Mouse (Mus musculus): ENCODE results near the gene Ugt2a3. TPM values are rescaled to one million over a fixed set of nuclear protein-coding genes. Genes with fewer than 3 reads are reported as not detected.
"Not testable (repeated sequence)": the region's sequence is repeated elsewhere in the genome, so short reads cannot be mapped to it uniquely, and the experiment has no call there.

The Ugt2a3 gene
- not detected in 2 replicates for polyA plus RNA-seq (2016; fragmentation: Nextera tagmentation; extraction: Ambion mirVana)

DNA sequence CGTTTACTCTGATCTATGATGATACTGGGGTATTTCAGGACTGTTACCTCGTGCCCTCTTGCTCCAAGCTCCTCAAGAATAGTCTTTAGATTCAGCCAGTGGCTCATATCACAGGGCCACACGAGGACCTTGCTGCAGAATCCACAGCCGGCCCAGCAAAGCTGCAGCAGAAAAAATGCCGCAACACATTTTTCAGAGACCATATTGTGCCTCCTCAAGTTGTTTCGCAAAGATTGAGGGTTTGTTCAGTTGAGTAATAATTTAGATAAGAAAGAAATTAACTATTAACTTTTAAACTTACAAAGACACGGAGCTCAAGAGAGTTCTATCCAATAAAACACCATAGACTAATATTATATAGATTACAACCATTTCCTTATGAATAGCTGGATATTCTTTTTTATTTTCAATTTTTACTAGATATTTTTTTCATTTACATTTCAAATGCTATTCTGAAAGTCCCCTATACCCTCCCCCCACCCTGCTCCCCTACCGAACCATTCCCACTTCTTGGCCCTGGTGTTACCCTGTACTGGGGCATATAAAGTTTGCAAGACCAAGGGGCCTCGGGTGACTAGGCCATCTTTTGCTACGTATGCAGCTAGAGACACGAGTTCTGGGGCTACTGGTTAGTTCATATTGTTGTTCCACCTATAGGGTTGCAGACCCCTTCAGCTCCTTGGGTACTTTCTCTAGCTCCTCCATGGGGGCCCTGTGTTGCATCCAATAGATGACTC, at the start of gene Ugt2a3:
Ugt2a3 (minus strand) TSS at position 235 of the 737 bp plus-strand sequence.
- no peak within 1 kb of the TSS for H3K4me2 ChIP-seq
- no peak within 1 kb of the TSS for H3K9ac ChIP-seq
- H3K36me3 ChIP-seq, result no peaks in the 10 kb centered on the region
- whole genome bisulfite sequencing, result 73% methylated on average over 11 of the region's 11 CpGs
- no peaks in the 10 kb centered on the region for H3K27me3 ChIP-seq (replicated peaks)
- no peak within 1 kb of the TSS for H3K27ac ChIP-seq (ENCODE audit: poor library complexity, severe bottlenecking)
- H3K4me3 ChIP-seq, result no peak within 1 kb of the TSS
- H3K4me1 ChIP-seq (replicated peaks), result no peaks in the 10 kb centered on the region
- no peak for ATAC-seq (ENCODE audit: insufficient number of reproducible peaks, low FRiP score)
- no peaks in the 10 kb centered on the region for H3K9me3 ChIP-seq (replicated peaks)

DNA sequence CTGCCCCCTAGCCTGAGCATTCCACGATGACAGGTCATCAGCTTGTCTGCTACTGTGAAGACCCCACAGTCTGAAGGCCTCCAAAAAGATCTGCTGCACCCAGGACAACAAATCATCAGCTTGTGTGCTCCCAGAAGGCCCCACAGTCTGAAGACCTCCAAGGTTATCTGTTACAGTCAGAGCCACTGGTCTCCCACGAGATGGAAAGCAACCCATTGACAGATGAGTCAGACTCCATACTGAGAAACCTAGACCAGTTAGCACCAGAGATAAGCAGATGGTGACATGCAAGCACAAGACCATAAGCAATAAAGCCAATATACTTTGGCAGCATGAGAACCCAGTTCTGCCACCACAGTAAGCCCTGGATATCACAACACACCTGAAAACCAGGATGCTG, 43.2 kb upstream of the Ugt2a3 start:
- no peak for ATAC-seq (ENCODE audit: insufficient number of reproducible peaks, low FRiP score)
- Histone ChIP-seq H3K9me3 (replicated peaks) (no peaks in the 10 kb centered on the region), H3K36me3 (no peaks in the 10 kb centered on the region), H3K4me2 (no peak overlapping the region), H3K4me1 (replicated peaks) (no peaks in the 10 kb centered on the region), H3K4me3 (no peak overlapping the region), H3K27me3 (replicated peaks) (no peaks in the 10 kb centered on the region), H3K27ac (ENCODE audit: poor library complexity, severe bottlenecking) (no peak overlapping the region), H3K9ac (no peak overlapping the region)
- 45% methylated on average over 2 of the region's 2 CpGs for WGBS

DNA sequence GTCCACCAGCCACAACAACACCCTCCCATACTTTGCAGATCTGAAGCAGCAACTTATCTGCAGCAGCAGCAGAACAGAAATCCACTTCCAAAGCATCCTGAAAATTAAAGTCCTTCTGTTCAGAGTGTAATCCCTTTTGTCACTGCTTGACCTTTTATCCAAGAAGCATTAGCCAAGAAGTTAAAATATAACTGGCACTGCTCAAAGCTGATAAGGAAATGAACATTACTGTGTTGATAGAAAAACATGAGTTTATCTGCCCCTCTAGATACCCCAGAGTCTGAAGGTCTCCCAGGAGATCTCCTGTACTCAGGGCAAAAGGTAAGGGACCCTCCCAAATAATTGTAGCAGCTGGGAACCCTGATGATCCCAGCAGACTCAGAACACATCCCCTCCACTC, 42.8 kb upstream of the Ugt2a3 start:
- no peaks in the 10 kb centered on the region for H3K27me3 ChIP-seq (replicated peaks)
- no peaks in the 10 kb centered on the region for H3K36me3 ChIP-seq

DNA sequence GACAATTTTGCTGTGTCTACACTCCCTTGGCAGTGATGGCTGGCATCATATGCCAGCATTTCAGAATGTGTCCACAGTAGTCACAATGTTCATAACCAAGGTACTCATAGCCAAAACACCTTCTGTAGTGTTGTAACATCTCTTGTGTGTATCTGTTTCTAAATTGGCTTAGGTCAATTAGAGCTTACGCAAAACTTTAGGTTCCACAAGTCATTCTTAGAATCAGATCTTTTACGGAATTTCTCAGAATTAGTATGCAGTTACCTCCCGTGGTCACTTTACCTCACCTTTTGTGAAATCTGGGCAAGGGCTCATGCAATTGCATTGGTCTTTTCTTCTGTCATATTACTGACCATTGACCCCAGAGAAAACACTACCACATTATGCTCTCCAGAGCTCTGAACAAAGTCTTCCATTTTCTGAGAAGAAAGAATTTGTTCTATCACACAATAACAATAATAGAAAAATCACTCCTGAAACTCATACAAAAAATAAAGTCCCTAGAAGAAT, 38.9 kb upstream of the Ugt2a3 start:
- no peak overlapping the region for H3K4me3 ChIP-seq
- 76% methylated on average over 3 of the region's 3 CpGs for WGBS

More for the DNA sequence above, 42.8 kb upstream of the Ugt2a3 start:
- ATAC-seq (ENCODE audit: insufficient number of reproducible peaks, low FRiP score), result no peak
- Histone ChIP-seq H3K4me1 (replicated peaks) (no peaks in the 10 kb centered on the region), H3K4me2 (no peak overlapping the region), H3K9me3 (replicated peaks) (no peaks in the 10 kb centered on the region), H3K27ac (ENCODE audit: poor library complexity, severe bottlenecking) (no peak overlapping the region), H3K4me3 (no peak overlapping the region), H3K9ac (no peak overlapping the region)

DNA sequence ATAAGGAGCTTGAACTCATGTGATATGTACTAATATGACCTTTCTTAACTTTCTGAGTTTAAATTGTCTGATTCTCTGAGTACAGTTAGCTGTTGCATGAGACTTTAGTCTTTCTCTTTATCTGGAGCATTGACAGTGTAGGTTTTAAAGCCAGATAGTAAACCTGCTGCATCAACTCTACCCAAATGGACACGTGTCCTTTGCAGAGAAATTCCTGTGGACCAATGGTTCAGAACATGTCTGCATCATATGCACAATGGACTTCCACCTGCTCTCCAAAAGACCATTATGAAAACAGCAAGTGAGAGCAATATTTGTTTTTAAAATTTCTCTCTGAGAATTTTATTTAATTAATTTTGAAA, 36.5 kb upstream of the Ugt2a3 start:
- Histone ChIP-seq H3K9me3 (replicated peaks) (no peaks in the 10 kb centered on the region), H3K4me1 (replicated peaks) (no peaks in the 10 kb centered on the region), H3K27ac (ENCODE audit: poor library complexity, severe bottlenecking) (no peak overlapping the region), H3K9ac (no peak overlapping the region), H3K4me3 (no peak overlapping the region), H3K4me2 (no peak overlapping the region), H3K27me3 (replicated peaks) (no peaks in the 10 kb centered on the region), H3K36me3 (no peaks in the 10 kb centered on the region)
- WGBS, result 64% methylated on average over 1 of the region's 1 CpGs
- no peak for ATAC-seq (ENCODE audit: insufficient number of reproducible peaks, low FRiP score)

More for the DNA sequence above, 38.9 kb upstream of the Ugt2a3 start:
- Histone ChIP-seq H3K36me3 (no peaks in the 10 kb centered on the region), H3K9ac (no peak overlapping the region), H3K4me2 (no peak overlapping the region), H3K4me1 (replicated peaks) (no peaks in the 10 kb centered on the region), H3K27ac (ENCODE audit: poor library complexity, severe bottlenecking) (no peak overlapping the region), H3K27me3 (replicated peaks) (no peaks in the 10 kb centered on the region), H3K9me3 (replicated peaks) (no peaks in the 10 kb centered on the region)
- ATAC-seq (ENCODE audit: insufficient number of reproducible peaks, low FRiP score), result no peak

DNA sequence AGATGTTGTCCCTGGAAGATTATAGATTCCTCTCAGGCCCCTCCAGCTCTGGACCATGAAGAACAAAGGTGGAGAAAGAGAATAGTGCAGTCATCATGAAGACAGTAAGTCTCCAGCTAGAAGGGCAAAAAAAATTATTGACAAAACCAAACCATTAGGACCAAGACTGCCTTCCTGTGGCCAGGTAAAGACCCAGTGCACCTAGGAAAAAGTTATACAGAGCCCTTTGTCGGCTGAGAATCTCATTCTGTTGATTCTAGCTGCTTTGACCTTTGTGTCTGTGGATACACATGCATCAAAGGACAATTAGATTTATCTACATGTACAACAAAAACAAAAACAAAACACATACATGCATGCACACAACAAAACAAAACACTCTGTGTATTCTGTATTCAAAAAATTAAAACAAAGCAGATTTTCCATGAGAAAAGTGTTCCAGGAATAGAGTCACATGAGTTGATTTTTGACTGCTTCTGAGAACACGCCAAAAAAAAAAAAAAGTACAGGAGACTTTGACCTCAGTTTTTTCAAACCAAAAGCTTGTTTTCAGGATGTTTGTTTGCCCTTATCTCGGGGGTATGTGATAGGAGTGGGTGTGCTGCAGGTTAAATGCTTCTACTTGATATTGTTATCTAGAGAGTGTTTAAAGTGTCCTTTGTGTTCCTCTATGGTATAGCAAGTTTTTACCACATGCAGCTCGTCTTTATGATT, 36.0 kb upstream of the Ugt2a3 start:
- not testable (repeated sequence) for H3K4me2 ChIP-seq; H3K9ac ChIP-seq; H3K4me3 ChIP-seq; H3K4me1 ChIP-seq (replicated peaks); H3K9me3 ChIP-seq (replicated peaks); H3K27ac ChIP-seq (ENCODE audit: poor library complexity, severe bottlenecking); H3K36me3 ChIP-seq; H3K27me3 ChIP-seq (replicated peaks); ATAC-seq (ENCODE audit: insufficient number of reproducible peaks, low FRiP score)
- WGBS, result 52% methylated on average over 4 of the region's 4 CpGs

DNA sequence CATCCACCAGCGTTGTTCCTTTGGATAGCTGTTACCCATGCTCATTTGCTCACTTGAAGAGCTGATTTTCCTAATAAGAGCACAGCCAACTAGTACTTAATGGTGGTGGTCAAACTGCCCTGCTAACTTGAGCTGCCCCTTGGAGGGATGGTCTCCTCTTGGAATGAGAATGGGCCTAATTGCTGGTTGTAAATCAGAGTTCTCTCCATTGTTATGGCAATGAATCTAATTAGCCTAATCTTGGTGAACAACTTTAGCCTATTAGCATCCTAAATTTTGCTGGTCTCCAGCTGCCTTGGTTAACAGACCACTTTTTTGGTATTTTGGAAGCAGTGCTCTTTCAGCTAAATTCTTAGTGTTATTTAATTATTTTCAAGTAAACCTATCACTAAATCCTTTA, 13.4 kb upstream of the Ugt2a3 start:
- no peak overlapping the region for H3K4me3 ChIP-seq
- H3K9me3 ChIP-seq (replicated peaks), result no peaks in the 10 kb centered on the region
- no peak overlapping the region for H3K9ac ChIP-seq
- H3K36me3 ChIP-seq, result no peaks in the 10 kb centered on the region
- H3K27ac ChIP-seq (ENCODE audit: poor library complexity, severe bottlenecking), result no peak overlapping the region
- H3K27me3 ChIP-seq (replicated peaks), result no peaks in the 10 kb centered on the region
- H3K4me2 ChIP-seq, result no peak overlapping the region
- H3K4me1 ChIP-seq (replicated peaks), result no peaks in the 10 kb centered on the region
- 50% methylated on average over 1 of the region's 1 CpGs for WGBS
- no peak for ATAC-seq (ENCODE audit: insufficient number of reproducible peaks, low FRiP score)

DNA sequence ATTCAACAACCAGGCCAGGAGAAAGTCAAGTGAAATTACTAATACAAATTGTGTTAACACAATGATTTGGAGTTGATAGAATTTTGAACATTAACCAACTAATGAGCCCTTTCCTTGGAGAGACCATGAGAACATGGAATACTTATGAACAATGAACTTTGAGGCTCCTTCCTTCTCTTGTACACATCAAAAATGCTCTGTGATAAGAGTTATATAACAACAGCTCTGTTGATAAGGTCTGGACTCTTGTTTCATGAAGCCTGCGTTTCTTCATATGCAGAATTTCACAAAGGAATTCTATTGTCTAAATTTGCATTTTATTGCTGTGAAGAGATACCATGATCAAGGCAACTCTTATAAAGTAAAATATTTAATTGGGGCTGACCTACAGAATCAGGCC, 12.2 kb upstream of the Ugt2a3 start:
- not testable (repeated sequence) for ATAC-seq (ENCODE audit: insufficient number of reproducible peaks, low FRiP score); H3K36me3 ChIP-seq; H3K4me2 ChIP-seq; H3K4me3 ChIP-seq; H3K27ac ChIP-seq (ENCODE audit: poor library complexity, severe bottlenecking); H3K27me3 ChIP-seq (replicated peaks); H3K9ac ChIP-seq; H3K9me3 ChIP-seq (replicated peaks); H3K4me1 ChIP-seq (replicated peaks)
- WGBS, result 74% methylated on average over 1 of the region's 1 CpGs

DNA sequence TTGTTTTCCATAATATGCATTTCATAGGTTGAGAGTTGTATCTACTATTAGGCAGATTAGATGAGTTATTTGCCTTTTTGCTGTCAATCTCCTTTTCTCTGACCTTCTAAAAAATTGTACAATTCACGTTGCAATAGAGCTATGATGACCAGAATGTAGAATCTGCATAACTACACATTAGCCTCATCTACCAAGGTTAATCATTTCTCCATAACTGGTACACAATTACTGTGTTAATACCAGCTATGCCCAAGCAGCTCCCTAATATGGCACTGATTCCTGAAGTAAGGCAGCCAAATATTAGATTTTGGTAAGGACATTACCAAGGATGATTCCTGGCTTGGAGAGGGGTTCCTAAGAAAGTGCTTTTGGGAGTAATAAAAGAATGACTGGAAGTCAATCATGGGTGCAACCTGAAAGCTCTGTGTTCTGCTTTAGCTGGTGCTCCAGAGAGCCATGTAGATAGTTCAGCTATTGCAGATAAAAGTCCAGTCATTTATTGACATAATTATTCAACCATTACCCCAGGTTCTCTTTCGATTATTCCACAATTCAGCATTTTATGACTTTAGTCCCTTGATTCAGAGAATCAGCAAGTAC, 10.6 kb upstream of the Ugt2a3 start:
- not testable (repeated sequence) for H3K4me3 ChIP-seq; H3K27ac ChIP-seq (ENCODE audit: poor library complexity, severe bottlenecking); H3K4me2 ChIP-seq; H3K9ac ChIP-seq; H3K36me3 ChIP-seq; H3K27me3 ChIP-seq (replicated peaks); H3K9me3 ChIP-seq (replicated peaks); ATAC-seq (ENCODE audit: insufficient number of reproducible peaks, low FRiP score); H3K4me1 ChIP-seq (replicated peaks)
- whole genome bisulfite sequencing, result 61% methylated on average over 2 of the region's 2 CpGs

DNA sequence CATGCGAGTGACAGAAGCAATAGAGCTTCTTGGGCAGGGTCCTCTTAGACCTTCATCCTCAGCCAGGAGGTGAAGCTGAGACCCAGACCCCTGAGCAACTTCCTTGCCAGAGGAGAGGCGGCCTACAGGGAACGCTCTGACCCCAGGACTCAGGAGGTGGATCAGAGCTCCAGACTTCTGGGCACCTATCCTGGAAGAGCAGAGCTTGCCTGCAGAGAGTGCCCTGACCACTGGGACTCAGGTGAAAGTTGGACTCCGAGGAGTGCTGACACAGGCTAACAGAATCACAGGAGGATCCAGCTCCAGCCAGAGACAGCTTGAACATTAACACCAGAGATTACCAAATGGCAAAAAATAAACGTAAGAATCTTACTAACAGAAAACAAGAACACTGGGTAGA, 3.5 kb upstream of the Ugt2a3 start:
- Histone ChIP-seq H3K4me3 (no peak overlapping the region), H3K27ac (ENCODE audit: poor library complexity, severe bottlenecking) (no peak overlapping the region), H3K36me3 (no peaks in the 10 kb centered on the region), H3K4me1 (replicated peaks) (no peaks in the 10 kb centered on the region), H3K9me3 (replicated peaks) (peaks cover 4% of the 10 kb centered on the region; the same call in 1 of the 2 replicates), H3K9ac (no peak overlapping the region), H3K4me2 (no peak overlapping the region), H3K27me3 (replicated peaks) (no peaks in the 10 kb centered on the region)
- ATAC-seq (ENCODE audit: insufficient number of reproducible peaks, low FRiP score), result no peak
- WGBS, result 84% methylated on average over 5 of the region's 5 CpGs

DNA sequence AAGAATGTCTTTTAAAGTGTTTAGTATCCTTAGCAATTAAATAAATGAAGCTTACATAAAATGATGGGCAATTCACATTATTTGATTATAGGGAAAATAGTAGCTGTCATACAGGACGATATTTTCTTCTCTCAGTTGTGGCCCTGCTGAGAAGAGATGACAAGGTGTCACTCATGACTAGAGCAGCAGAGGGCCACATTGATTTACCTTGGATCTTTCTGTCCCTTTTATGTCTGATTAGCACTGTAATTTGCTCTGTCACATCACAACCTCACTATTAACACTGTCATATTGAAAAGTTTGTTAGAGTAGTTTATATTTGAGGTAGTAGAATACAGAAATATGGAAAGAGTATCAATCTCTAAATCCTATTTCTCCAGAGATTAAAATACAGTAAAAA, 1.8 kb downstream of the Ugt2a3 start:
- H3K4me1 ChIP-seq (replicated peaks), result no peaks in the 10 kb centered on the region
- H3K36me3 ChIP-seq, result no peaks in the 10 kb centered on the region
- no peak overlapping the region for H3K4me2 ChIP-seq
- no peaks in the 10 kb centered on the region for H3K9me3 ChIP-seq (replicated peaks)
- no peak for ATAC-seq (ENCODE audit: insufficient number of reproducible peaks, low FRiP score)
- no peak overlapping the region for H3K27ac ChIP-seq (ENCODE audit: poor library complexity, severe bottlenecking)
- H3K4me3 ChIP-seq, result no peak overlapping the region
- no peaks in the 10 kb centered on the region for H3K27me3 ChIP-seq (replicated peaks)
- WGBS, result 66% methylated on average over 1 of the region's 1 CpGs
- H3K9ac ChIP-seq, result no peak overlapping the region

Data from heart, embryonic 12.5 days (tissue).